In the genomic region with DNA sequence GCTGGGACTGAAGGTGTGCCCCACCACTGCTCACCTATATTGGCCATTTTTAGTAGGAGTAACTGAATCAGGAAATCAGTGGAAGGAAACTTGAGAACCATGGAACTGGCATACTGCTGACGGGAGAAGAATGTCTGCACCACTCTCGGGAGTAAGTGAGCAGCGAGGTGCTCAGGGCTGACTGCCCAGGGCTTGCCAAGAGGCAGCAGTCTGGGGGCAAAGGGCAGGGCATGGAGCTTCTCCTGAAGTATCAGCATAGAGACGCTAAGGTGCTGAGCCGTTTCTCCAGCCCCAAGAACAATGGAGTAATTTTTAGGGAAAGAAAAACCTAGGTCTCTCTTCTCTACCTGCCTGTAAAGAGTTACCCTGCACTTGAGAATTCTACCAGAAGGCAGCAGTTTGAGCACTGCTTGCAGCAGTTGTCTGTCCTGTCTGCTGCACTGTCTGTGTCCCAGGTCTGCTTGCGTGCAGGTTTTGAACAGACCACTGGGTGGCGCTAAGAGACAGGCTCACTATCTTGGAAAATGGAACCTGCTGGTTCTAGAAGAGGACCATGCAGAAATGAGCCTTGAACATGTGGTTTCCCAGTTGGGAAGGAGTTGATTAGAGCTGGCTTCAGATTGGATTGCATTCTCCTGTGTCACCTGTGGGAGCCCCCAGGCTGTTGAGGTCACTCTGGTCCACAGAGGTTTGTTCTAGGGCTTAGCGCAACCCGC, we compare ENCODE assay signal across 8 mouse cellular contexts. TPM values are rescaled to one million over a fixed set of nuclear protein-coding genes. Genes with fewer than 3 reads are reported as not detected.
DNase-seq lines count a peak whose midpoint lies in the region; ATAC-seq and TF ChIP-seq lines count a peak whose summit lies in the region.

No protein-coding gene starts in this region.

- 69% methylated on average over 9 of the region's 9 CpGs for WGBS in embryonic facial prominence, embryonic 10.5 days
- WGBS in limb, embryonic 13.5 days: 65% methylated on average over 9 of the region's 9 CpGs
- 60% methylated on average over 9 of the region's 9 CpGs for WGBS in midbrain, postnatal 0 days

- DNase-seq in B cell, adult 2 months: peak; percentile 73 to 74
- DNase-seq in adrenal gland, postnatal 14 days: peak; percentile 88
- peak; percentile 78 for DNase-seq in embryonic facial prominence, embryonic 10.5 days (ENCODE audit: low spot score)
- peak; percentile 44 to 79 for DNase-seq in gastrocnemius, postnatal 4 days (ENCODE audit: low spot score in 2 of 2)
- DNase-seq in kidney, adult 9 months: peak; percentile 89
- peak; percentile 80 for DNase-seq in midbrain, postnatal 0 days (ENCODE audit: low spot score)
- DNase-seq in spleen, postnatal 36 days (ENCODE audit: low spot score in 2 of 2): peak; percentile 32 to 43

- no peaks in the 10 kb centered on the region for H3K27me3 ChIP-seq in embryonic facial prominence, embryonic 10.5 days (replicated peaks; ENCODE audit: low read depth, poor library complexity, severe bottlenecking)
- no peaks in the 10 kb centered on the region for H3K27me3 ChIP-seq in limb, embryonic 13.5 days
- H3K27me3 ChIP-seq in midbrain, postnatal 0 days (ENCODE audit: insufficient read depth, low read length): no peaks in the 10 kb centered on the region

- H3K4me1 ChIP-seq in embryonic facial prominence, embryonic 10.5 days: no peaks in the 10 kb centered on the region
- peaks cover 5% of the 10 kb centered on the region; the same call in 1 of the 2 replicates for H3K4me1 ChIP-seq in limb, embryonic 13.5 days
- H3K4me1 ChIP-seq in midbrain, postnatal 0 days (ENCODE audit: insufficient read depth, low read length): no peaks in the 10 kb centered on the region

- H3K4me2 ChIP-seq in limb, embryonic 13.5 days (replicated peaks): no peak overlapping the region
- no peak overlapping the region for H3K4me2 ChIP-seq in midbrain, postnatal 0 days (ENCODE audit: low read depth, low read length, poor library complexity, severe bottlenecking)

- peak; percentile 96 for TF ChIP-seq CTCF in midbrain, postnatal 0 days (IDR thresholded peaks at IDR 0.05)

- H3K27ac ChIP-seq in embryonic facial prominence, embryonic 10.5 days (replicated peaks): no peak overlapping the region
- no peak overlapping the region for H3K27ac ChIP-seq in limb, embryonic 13.5 days
- H3K27ac ChIP-seq in midbrain, postnatal 0 days (ENCODE audit: low read depth, low read length): no peak overlapping the region

- peaks cover 99% of the 10 kb centered on the region for H3K36me3 ChIP-seq in embryonic facial prominence, embryonic 10.5 days (replicated peaks)
- H3K36me3 ChIP-seq in limb, embryonic 13.5 days: peaks cover 84% of the 10 kb centered on the region
- peaks cover 49% of the 10 kb centered on the region for H3K36me3 ChIP-seq in midbrain, postnatal 0 days (ENCODE audit: insufficient read depth, low read length)

- no peak overlapping the region for H3K9ac ChIP-seq in limb, embryonic 13.5 days
- H3K9ac ChIP-seq in midbrain, postnatal 0 days (replicated peaks; ENCODE audit: low read length, poor library complexity, severe bottlenecking): no peak overlapping the region

- no peaks in the 10 kb centered on the region for H3K9me3 ChIP-seq in embryonic facial prominence, embryonic 10.5 days
- H3K9me3 ChIP-seq in limb, embryonic 13.5 days: no peaks in the 10 kb centered on the region
- H3K9me3 ChIP-seq in midbrain, postnatal 0 days (ENCODE audit: low read length): no peaks in the 10 kb centered on the region

- peak; percentile 69 for ATAC-seq in limb, embryonic 13.5 days (ENCODE audit: low FRiP score, low read depth)
- peak; percentile 39; the same call in 1 of the 2 replicates for ATAC-seq in midbrain, postnatal 0 days (ENCODE audit: low FRiP score)

- H3K4me3 ChIP-seq in embryonic facial prominence, embryonic 10.5 days: no peak overlapping the region
- no peak overlapping the region for H3K4me3 ChIP-seq in limb, embryonic 13.5 days
- H3K4me3 ChIP-seq in midbrain, postnatal 0 days (ENCODE audit: low read depth, low read length): no peak overlapping the region

RNA-seq across cellular contexts. Expression of a gene that starts 33.6 kb away (rescaled TPM):
- 4.6 and 17.6 TPM in 2 replicates for total RNA-seq in adrenal gland, postnatal 14 days (2021)
- polyA plus RNA-seq in embryonic facial prominence, embryonic 10.5 days (2016; fragmentation: Nextera tagmentation; extraction: Ambion mirVana): 1.1 and 3.6 TPM in 2 replicates
- 10 to 100 TPM; 12.8 to 22.8 TPM for total RNA-seq in gastrocnemius, postnatal 4 days (2021)
- polyA plus RNA-seq in limb, embryonic 13.5 days (2015; fragmentation: Nextera tagmentation; extraction: Ambion mirVana): 3.2 and 7.1 TPM in 2 replicates
- total RNA-seq in midbrain, postnatal 0 days (2014; rRNA removed): 39.0 and 74.2 TPM in 2 replicates
- polyA plus RNA-seq in midbrain, postnatal 0 days (2015; fragmentation: Nextera tagmentation; extraction: Ambion mirVana): not detected in 2 replicates

RNA-seq across cellular contexts. Expression of a gene that starts 34.1 kb away (rescaled TPM):
- 103 and 109 TPM in 2 replicates for total RNA-seq in adrenal gland, postnatal 14 days (2021)
- polyA plus RNA-seq in embryonic facial prominence, embryonic 10.5 days (2016; fragmentation: Nextera tagmentation; extraction: Ambion mirVana): 234 and 241 TPM in 2 replicates
- 10 to 100 TPM; 70.5 to 75.0 TPM for total RNA-seq in gastrocnemius, postnatal 4 days (2021)
- polyA plus RNA-seq in limb, embryonic 13.5 days (2015; fragmentation: Nextera tagmentation; extraction: Ambion mirVana): 142 and 145 TPM in 2 replicates
- 88.5 and 88.8 TPM in 2 replicates for total RNA-seq in midbrain, postnatal 0 days (2014; rRNA removed)
- polyA plus RNA-seq in midbrain, postnatal 0 days (2015; fragmentation: Nextera tagmentation; extraction: Ambion mirVana): 93.6 and 94.6 TPM in 2 replicates

RNA-seq across cellular contexts. Expression of a gene that starts 48.0 kb away (rescaled TPM):
- 6.9 and 8.3 TPM in 2 replicates for total RNA-seq in adrenal gland, postnatal 14 days (2021)
- 6.1 and 6.5 TPM in 2 replicates for polyA plus RNA-seq in embryonic facial prominence, embryonic 10.5 days (2016; fragmentation: Nextera tagmentation; extraction: Ambion mirVana)
- 1 to 10 TPM; 1.3 to 3.0 TPM for total RNA-seq in gastrocnemius, postnatal 4 days (2021)
- polyA plus RNA-seq in limb, embryonic 13.5 days (2015; fragmentation: Nextera tagmentation; extraction: Ambion mirVana): 7.1 and 8.9 TPM in 2 replicates
- total RNA-seq in midbrain, postnatal 0 days (2014; rRNA removed): 5.3 and 5.7 TPM in 2 replicates
- polyA plus RNA-seq in midbrain, postnatal 0 days (2015; fragmentation: Nextera tagmentation; extraction: Ambion mirVana): 4.1 and 4.7 TPM in 2 replicates

Comparison
In these comparisons a context has a peak if more than half of its experiments do, and no peak if none do; other contexts are left out.
1. DNase-seq: peak in every context shown above with its lines; median percentile 89 in kidney, adult 9 months; 88 in adrenal gland, postnatal 14 days; 80 in midbrain, postnatal 0 days; 78 in embryonic facial prominence, embryonic 10.5 days; 74 in B cell, adult 2 months; 62 in gastrocnemius, postnatal 4 days; 38 in spleen, postnatal 36 days.